Mouse (Mus musculus) heart, adult 2 months (tissue): ENCODE results near the gene Mybl2.

ENCODE experiments used
- CTCF ChIP-seq: fragments of 200-600 bp; IDR thresholded peaks from 2 replicates; pipeline ENCODE4 v1.8.1; 2022; ENCODE audit warnings: antibody characterized with exemption, mild to moderate bottlenecking, moderate library complexity
- EP300 ChIP-seq: fragments of 200-500 bp; IDR thresholded peaks from 2 replicates; pipeline ENCODE4 v1.6.1; 2011; ENCODE audit warnings: low read depth, low read length, control low read depth; ENCODE audit not compliant: insufficient read depth
- POLR2A ChIP-seq: fragments of 200-500 bp; IDR thresholded peaks from 2 replicates; pipeline ENCODE4 v1.6.1; 2011; ENCODE audit warnings: mild to moderate bottlenecking, low read depth, low read length, control low read depth; ENCODE audit not compliant: insufficient read depth

- TF ChIP-seq CTCF (no peak), EP300 (no peak), POLR2A (no peak)
These were observed 17.1 kb downstream of the Mybl2 start for GRCm38 (mm10) chr2:163071590-163071989.
